Mouse (Mus musculus) heart, adult 2 months (tissue): ENCODE measurements around the gene Mepce.

ENCODE experiments used
- CTCF ChIP-seq: fragments of 200-600 bp; IDR thresholded peaks from 2 replicates; pipeline ENCODE4 v1.8.1; 2022; ENCODE audit warnings: antibody characterized with exemption, mild to moderate bottlenecking, moderate library complexity
- EP300 ChIP-seq: fragments of 200-500 bp; IDR thresholded peaks from 2 replicates; pipeline ENCODE4 v1.6.1; 2011; ENCODE audit warnings: low read depth, low read length, control low read depth; ENCODE audit not compliant: insufficient read depth
- POLR2A ChIP-seq: fragments of 200-500 bp; IDR thresholded peaks from 2 replicates; pipeline ENCODE4 v1.6.1; 2011; ENCODE audit warnings: mild to moderate bottlenecking, low read depth, low read length, control low read depth; ENCODE audit not compliant: insufficient read depth

DNA sequence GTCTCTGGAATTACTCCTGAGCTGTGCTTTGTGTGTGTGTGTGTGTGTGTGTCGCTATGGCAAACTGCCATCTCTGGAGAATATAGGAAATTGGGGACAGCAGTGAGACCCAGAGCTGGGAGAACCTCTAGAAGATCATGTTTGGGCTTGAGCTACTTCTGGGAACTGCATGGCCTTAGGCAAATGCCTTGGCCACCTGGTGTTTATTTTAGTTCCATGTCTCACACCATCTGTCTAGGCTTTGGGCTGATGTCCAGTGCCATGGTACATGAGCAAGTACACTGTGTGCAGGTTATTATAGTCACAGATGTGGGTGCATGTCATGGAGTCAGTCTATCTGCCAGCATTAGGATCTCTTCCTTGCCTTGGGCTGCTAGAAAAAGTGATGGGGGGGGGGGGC, 35.1 kb upstream of the Mepce start:
- TF ChIP-seq EP300 (no peak), CTCF (no peak), POLR2A (no peak)
